Mouse (Mus musculus) right cerebral cortex, postnatal 4 days (tissue): ENCODE results near the gene Gm21834.
A peak's percentile ranks its signal among the peaks of the same experiment; 100 is the strongest.

ENCODE experiments used
- DNase-seq: peaks from one replicate; pipeline ENCODE4 v3.0.0-alpha.2; 2022

Gm21834 gene

GRCm38 (mm10) chr17:57742119-57742518 lies at the start of gene Gm21834:
Gm21834 (minus strand) TSS chr17:57742219.
- DNase-seq, result no peak

- DNase-seq, result no peak
Measured at GRCm38 (mm10) chr17:57788161-57788799, 46.3 kb upstream of the Gm21834 start.

GRCm38 (mm10) chr17:57770904-57771303 lies 28.9 kb upstream of the Gm21834 start:
- DNase-seq, result peak; percentile 5

GRCm38 (mm10) chr17:57768622-57769610 lies 26.9 kb upstream of the Gm21834 start, which contains the start of gene Cntnap5c:
Cntnap5c (plus strand) TSS chr17:57769570.
- peak; percentile 30 for DNase-seq

GRCm38 (mm10) chr17:57767306-57767705 lies 25.3 kb upstream of the Gm21834 start:
- no peak for DNase-seq

- DNase-seq, result no peak
Measured at GRCm38 (mm10) chr17:57758033-57758432, 16.0 kb upstream of the Gm21834 start.

- no peak for DNase-seq
Measured at GRCm38 (mm10) chr17:57694791-57695190, 47.2 kb downstream of the Gm21834 start.
